Mouse (Mus musculus) lung, postnatal 0 days (tissue): ENCODE measurements around the gene Ncoa4. TPM values are rescaled to one million over a fixed set of nuclear protein-coding genes. Genes with fewer than 3 reads are reported as not detected.

ENCODE experiments used
- ATAC-seq: fragments of 200-750 bp; cut with Nextera tagmentation; 2 replicates; pipeline ENCODE4 v1.8.0; 2017; ENCODE audit warnings: moderate library complexity
- DNase-seq: peaks from one replicate; pipeline ENCODE4 v3.0.0-alpha.2; 2016; ENCODE audit warnings: low spot score
- H3K27ac ChIP-seq: fragments of 300-500 bp; sonication (generic); 2 replicates; pipeline ENCODE4 v1.5.1; 2014; ENCODE audit warnings: antibody characterized with exemption, mild to moderate bottlenecking, low read length, mixed read lengths
- H3K27me3 ChIP-seq: fragments of 300-500 bp; sonication (generic); replicated peaks from 2 replicates; pipeline ENCODE4 v1.6.1; 2014; ENCODE audit warnings: low read length, mixed read lengths; ENCODE audit not compliant: insufficient read depth
- H3K36me3 ChIP-seq: fragments of 300-500 bp; sonication (generic); 2 replicates; pipeline ENCODE4 v1.6.1; 2014; ENCODE audit warnings: low read length, mixed read lengths; ENCODE audit not compliant: insufficient read depth
- H3K4me1 ChIP-seq: fragments of 300-500 bp; sonication (generic); 2 replicates; pipeline ENCODE4 v1.6.1; 2014; ENCODE audit warnings: antibody characterized with exemption, low read depth, low read length, mixed read lengths; ENCODE audit not compliant: insufficient read depth
- H3K4me2 ChIP-seq: fragments of 300-500 bp; sonication (generic); replicated peaks from 2 replicates; pipeline ENCODE4 v1.6.1; 2014; ENCODE audit warnings: low read depth, mild to moderate bottlenecking, low read length, moderate library complexity, mixed read lengths
- H3K4me3 ChIP-seq: fragments of 300-500 bp; sonication (generic); 2 replicates; pipeline ENCODE4 v1.5.1; 2014; ENCODE audit warnings: low read depth, low read length
- H3K9ac ChIP-seq: fragments of 300-500 bp; sonication (generic); replicated peaks from 2 replicates; pipeline ENCODE4 v1.6.1; 2014; ENCODE audit warnings: low read depth, mild to moderate bottlenecking
- H3K9me3 ChIP-seq: fragments of 300-500 bp; sonication (generic); 2 replicates; pipeline ENCODE4 v1.6.1; 2016; ENCODE audit warnings: low read length, mixed read lengths
- CTCF ChIP-seq: IDR thresholded peaks from 2 replicates; pipeline ENCODE4 v1.5.1; 2016; ENCODE audit warnings: antibody characterized with exemption, mild to moderate bottlenecking
- EP300 ChIP-seq: IDR thresholded peaks from 2 replicates; pipeline ENCODE4 v1.6.1; 2016; ENCODE audit warnings: antibody characterized with exemption, mild to moderate bottlenecking, control low read depth
- WGBS: fragments of 180-500 bp; shearing (Covaris S2); extraction: QIAGEN DNeasy Blood & Tissue Kit; methylation state at CpG from one replicate; pipeline ENCODE4 v1.1.7; 2014; 5-methylcytosine and 5-hydroxymethylcytosine counted together
- polyA plus RNA-seq: library from polyadenylated mRNA; unstranded; fragments of >200 nt; fragmentation: Nextera tagmentation; extraction: Ambion mirVana; gene quantifications from 2 replicates; pipeline ENCODE4 v1.2.1, GENCODE M21; 2015

Gene Ncoa4
- polyA plus RNA-seq, 1 experiment from 2014 or later, result 73.5 TPM

- TF ChIP-seq EP300 (no peak), CTCF (no peak)
- Histone ChIP-seq H3K9ac (no peak overlapping the region), H3K4me1 (peaks cover 28% of the 10 kb centered on the region), H3K36me3 (no peaks in the 10 kb centered on the region), H3K9me3 (no peaks in the 10 kb centered on the region), H3K27ac (no peak overlapping the region), H3K4me3 (no peak overlapping the region), H3K4me2 (no peak overlapping the region), H3K27me3 (no peaks in the 10 kb centered on the region)
- ATAC-seq (no peak), DNase-seq (peak; percentile 52)
- WGBS, result 58% methylated on average over 8 of the region's 8 CpGs
These were observed 4.7 kb downstream of the Ncoa4 start for GRCm38 (mm10) chr14:32164173-32165051.

- Histone ChIP-seq H3K9me3 (no peaks in the 10 kb centered on the region), H3K9ac (peak overlapping the region; percentile 24), H3K4me1 (peaks cover 25% of the 10 kb centered on the region), H3K36me3 (no peaks in the 10 kb centered on the region), H3K4me2 (peak overlapping the region; percentile 88), H3K27ac (peak overlapping the region; percentile 43), H3K27me3 (no peaks in the 10 kb centered on the region), H3K4me3 (peak overlapping the region; percentile 49)
- WGBS, result under 1% methylated on average over 40 of the region's 42 CpGs
- ATAC-seq (peak; percentile 77), DNase-seq (peak; percentile 84)
- no peak for TF ChIP-seq CTCF
- no peak for TF ChIP-seq EP300
These were observed 5.8 kb downstream of the Ncoa4 start for GRCm38 (mm10) chr14:32165278-32166061.

GRCm38 (mm10) chr14:32166062-32166441 lies 6.4 kb downstream of the Ncoa4 start:
- no peak overlapping the region for H3K9ac ChIP-seq
- TF ChIP-seq EP300, result no peak
- TF ChIP-seq CTCF, result no peak
- H3K36me3 ChIP-seq, result no peaks in the 10 kb centered on the region
- DNase-seq, result no peak
- no peaks in the 10 kb centered on the region for H3K9me3 ChIP-seq
- H3K4me1 ChIP-seq, result peaks cover 19% of the 10 kb centered on the region
- WGBS, result 38% methylated on average over 2 of the region's 2 CpGs
- H3K27me3 ChIP-seq, result no peaks in the 10 kb centered on the region
- peak overlapping the region; percentile 88 for H3K4me2 ChIP-seq
- H3K27ac ChIP-seq, result no peak overlapping the region
- peak overlapping the region; percentile 49; the same call in 1 of the 2 replicates for H3K4me3 ChIP-seq
- ATAC-seq, result no peak

- DNase-seq (peak; percentile 77), ATAC-seq (peak; percentile 51)
- Histone ChIP-seq H3K9me3 (no peaks in the 10 kb centered on the region), H3K27ac (no peak overlapping the region), H3K4me3 (peak overlapping the region; percentile 3; the same call in 1 of the 2 replicates), H3K27me3 (no peaks in the 10 kb centered on the region), H3K9ac (no peak overlapping the region), H3K4me2 (peak overlapping the region; percentile 88; the same call in 1 of the 2 replicates), H3K4me1 (peaks cover 13% of the 10 kb centered on the region), H3K36me3 (no peaks in the 10 kb centered on the region)
- 50% methylated on average over 1 of the region's 1 CpGs for WGBS
- TF ChIP-seq EP300, result peak; percentile 66
- no peak for TF ChIP-seq CTCF
These were observed 7.2 kb downstream of the Ncoa4 start for GRCm38 (mm10) chr14:32166840-32167239.

GRCm38 (mm10) chr14:32167326-32167725 lies 7.7 kb downstream of the Ncoa4 start:
- no peak for DNase-seq
- Histone ChIP-seq H3K27ac (no peak overlapping the region), H3K4me3 (peak overlapping the region; percentile 3; the same call in 1 of the 2 replicates), H3K4me2 (peak overlapping the region; percentile 29; the same call in 1 of the 2 replicates), H3K36me3 (no peaks in the 10 kb centered on the region), H3K27me3 (no peaks in the 10 kb centered on the region), H3K9me3 (no peaks in the 10 kb centered on the region), H3K4me1 (peaks cover 13% of the 10 kb centered on the region), H3K9ac (no peak overlapping the region)
- WGBS, result 65% methylated on average over 5 of the region's 5 CpGs
- TF ChIP-seq EP300 (no peak), CTCF (no peak)
- no peak for ATAC-seq

- H3K9me3 ChIP-seq, result no peaks in the 10 kb centered on the region
- H3K4me1 ChIP-seq, result peaks cover 7% of the 10 kb centered on the region
- no peaks in the 10 kb centered on the region for H3K27me3 ChIP-seq
- H3K4me2 ChIP-seq, result no peak overlapping the region
- DNase-seq (no peak), ATAC-seq (peak; percentile 15; the same call in 1 of the 2 replicates)
- H3K4me3 ChIP-seq, result no peak overlapping the region
- H3K27ac ChIP-seq, result no peak overlapping the region; the same call in 1 of the 2 replicates
- H3K9ac ChIP-seq, result no peak overlapping the region
- no peak for TF ChIP-seq EP300
- TF ChIP-seq CTCF, result no peak
- peaks cover 5% of the 10 kb centered on the region; the same call in 1 of the 2 replicates for H3K36me3 ChIP-seq
- 61% methylated on average over 3 of the region's 3 CpGs for WGBS
These were observed 9.1 kb downstream of the Ncoa4 start for GRCm38 (mm10) chr14:32168653-32169231.
